Mouse (Mus musculus) common myeloid progenitor, adult 5-6 weeks (primary cell): ENCODE data around the gene Zfp974. TPM values are rescaled to one million over a fixed set of nuclear protein-coding genes. Genes with fewer than 3 reads are reported as not detected.
A peak's percentile ranks its signal among the peaks of the same experiment; 100 is the strongest.
"Not testable (repeated sequence)": the region's sequence is repeated elsewhere in the genome, so short reads cannot be mapped to it uniquely, and the experiment has no call there.

Experiments
- ATAC-seq: replicated peaks from 2 replicates; pipeline ENCODE4 v1.8.0; 2016; ENCODE audit warnings: low read depth, mild to moderate bottlenecking, moderate TSS enrichment, inconsistent platforms; ENCODE audit not compliant: poor library complexity, severe bottlenecking
- total RNA-seq: library from RNA; stranded (forward); fragments of 200-1000, 187-1606 nt; gene quantifications from 2 replicates; pipeline ENCODE4 v1.2.3, GENCODE M21; 2017

The Zfp974 gene
- 3.2 and 5.0 TPM in 2 replicates for total RNA-seq

DNA sequence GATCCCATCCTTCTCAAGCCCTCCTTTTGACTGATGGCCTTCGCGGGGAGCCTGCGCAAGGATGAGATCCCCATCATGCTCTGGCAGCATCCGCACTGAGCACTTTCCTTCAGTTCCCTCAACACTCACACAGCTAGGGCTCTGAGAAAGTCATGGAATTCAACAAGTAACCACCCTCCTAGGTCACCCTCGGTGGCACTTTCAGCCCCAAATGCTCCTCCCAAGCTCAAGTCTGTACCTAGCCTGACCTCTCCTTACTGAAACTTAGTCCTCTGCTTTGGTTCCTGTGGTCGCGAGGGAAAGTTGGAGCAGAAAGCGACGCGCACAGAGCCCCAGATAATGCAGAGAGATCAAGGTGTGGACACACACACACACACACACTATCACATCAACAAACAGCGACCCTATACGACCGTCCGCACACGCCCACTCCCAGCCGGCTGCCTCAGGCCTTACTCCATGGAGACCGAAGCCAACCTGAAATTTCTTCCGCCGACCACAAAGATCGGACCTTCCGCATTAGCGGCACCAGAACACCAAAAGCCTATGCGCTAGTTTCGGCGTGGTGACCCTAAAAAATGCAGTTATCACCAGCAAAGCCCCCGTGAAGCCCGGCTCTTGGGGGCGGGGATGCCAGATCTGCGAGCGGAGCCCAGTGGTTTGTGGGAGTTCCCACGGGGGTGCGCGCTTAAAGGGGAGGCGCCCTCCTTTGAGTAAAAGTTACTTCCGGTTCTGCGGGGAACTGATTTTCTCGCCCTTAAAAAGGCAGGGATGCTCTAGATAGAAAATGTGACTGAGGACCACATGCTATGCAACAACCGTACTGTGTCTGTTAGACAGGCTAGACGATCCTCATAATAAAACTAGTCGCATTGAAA, at the start of gene Zfp974:
Gene Zfp974 (minus strand): TSS at position 643 of the 878 bp plus-strand sequence.
- peak; percentile 87 for ATAC-seq

DNA sequence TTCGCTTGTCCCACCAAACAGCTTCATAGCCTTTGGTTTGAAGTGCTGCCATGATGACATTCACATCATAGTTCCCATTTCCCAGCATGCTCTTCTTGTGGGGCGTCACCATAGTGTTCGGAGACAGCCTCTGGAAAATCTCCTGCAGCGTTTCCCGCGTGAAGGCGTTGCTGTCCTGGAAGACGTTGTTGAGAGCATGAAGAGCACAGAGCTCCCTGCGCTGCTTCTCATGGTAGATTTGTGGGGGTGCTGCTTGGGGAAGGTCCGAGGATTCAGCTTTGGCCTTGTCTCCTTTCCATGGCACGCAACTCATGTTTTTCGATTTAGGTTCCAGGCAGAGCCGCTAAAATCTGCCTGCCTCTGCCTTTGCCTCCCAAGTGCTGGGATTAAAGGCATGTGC, 20.2 kb upstream of the Zfp974 start:
- not testable (repeated sequence) for ATAC-seq

DNA sequence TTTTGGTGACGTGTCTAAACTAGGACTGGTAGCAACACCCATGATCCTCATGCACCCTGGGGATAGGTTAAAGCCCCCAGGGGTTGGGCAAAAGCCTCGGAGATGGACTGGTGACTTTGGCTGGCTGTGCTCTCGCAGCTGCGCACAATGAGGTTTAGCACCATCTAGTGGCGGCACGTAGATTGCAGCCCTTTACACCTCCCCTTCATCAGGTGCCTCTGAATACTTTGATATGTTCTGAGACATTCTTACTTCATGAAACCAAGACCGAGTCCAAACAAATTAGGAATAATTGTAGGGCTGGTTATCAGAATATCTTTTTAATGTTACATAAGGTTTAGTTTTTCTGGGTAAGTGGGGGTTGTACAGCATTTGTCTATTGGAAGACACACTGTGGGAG, 12.6 kb upstream of the Zfp974 start:
- ATAC-seq: not testable (repeated sequence)

DNA sequence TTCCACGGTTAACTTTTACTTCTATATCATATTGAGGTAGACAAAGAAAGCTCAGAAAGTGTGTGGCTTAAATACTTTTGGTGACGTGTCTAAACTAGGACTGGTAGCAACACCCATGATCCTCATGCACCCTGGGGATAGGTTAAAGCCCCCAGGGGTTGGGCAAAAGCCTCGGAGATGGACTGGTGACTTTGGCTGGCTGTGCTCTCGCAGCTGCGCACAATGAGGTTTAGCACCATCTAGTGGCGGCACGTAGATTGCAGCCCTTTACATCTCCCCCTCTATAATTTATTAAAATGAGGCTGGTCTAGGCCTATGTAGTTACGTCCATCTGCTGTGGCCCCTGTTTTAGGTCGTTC, 4.5 kb upstream of the Zfp974 start:
- not testable (repeated sequence) for ATAC-seq

DNA sequence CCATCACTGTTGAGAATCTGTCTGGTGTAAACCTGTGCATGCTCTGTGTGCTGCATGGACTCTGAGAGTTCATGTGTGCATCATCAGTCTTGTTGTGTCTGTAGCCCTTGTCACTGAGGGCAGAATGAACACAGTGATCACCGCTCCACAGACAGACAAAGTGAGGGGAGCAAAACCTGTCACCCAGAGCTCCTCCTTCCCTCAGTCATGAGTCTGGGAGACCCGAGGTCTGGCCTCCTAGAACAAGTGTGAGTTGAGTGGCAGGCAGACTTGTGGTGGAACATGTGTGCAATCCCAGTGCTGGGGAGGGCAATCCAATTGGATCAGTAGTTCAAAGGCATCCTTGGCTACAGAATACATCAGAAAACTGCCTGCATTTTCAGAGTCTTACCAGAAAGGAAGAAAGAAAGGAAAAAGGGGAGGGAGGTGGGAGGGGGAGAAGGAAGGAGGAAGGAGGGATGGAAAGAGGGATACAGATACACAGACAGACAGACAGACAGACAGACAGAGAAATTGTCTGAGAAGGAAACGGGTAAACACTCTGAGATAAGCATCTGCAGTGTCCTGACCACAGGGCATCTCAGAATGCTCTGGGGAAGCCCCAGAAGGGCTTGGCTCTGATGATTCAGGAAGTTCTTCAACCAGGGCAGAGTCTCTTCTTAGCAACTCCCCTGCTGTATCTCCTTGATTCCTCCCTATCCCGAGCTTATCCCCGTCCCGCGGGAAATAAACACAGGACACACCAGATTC, 4.0 kb upstream of the Zfp974 start:
- ATAC-seq: peak; percentile 96

DNA sequence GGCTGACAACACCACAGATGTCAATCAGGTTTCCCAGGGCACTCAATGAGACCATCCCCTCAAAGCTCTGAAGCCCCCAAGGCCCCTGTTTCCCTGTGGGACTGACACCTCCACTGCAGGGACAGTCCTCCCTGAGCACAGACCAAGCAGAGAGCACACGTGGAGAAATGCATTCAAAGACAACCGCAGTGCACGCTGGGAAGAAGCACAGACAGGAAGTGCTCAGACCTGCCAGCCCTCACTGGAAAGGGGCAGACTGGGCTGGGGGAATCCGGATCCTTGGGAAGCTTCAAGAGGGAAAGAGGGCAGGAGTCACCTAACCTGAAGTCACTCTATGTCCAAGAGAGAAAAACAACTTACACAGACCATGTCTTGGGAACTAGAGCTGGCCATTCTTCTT, 2.2 kb downstream of the Zfp974 start:
- not testable (repeated sequence) for ATAC-seq

DNA sequence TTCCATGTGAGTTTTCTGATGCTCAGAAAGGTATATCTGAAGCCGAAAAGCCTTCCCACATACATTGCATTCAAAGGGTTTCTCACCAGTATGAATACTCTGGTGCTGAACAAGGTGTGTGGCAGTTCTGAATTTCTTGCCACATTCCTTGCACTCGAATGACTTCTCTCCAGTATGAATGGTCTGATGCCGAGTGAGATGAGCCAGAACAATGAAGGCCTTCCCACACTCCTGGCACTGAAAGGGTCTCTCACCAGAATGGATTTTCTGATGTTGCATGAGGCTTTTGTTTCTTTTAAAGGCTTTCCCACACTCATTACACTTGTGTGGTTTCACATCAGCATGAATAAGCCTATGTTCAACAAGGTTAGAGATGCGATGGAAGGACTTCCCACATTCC, 18.3 kb downstream of the Zfp974 start:
- ATAC-seq: not testable (repeated sequence)

DNA sequence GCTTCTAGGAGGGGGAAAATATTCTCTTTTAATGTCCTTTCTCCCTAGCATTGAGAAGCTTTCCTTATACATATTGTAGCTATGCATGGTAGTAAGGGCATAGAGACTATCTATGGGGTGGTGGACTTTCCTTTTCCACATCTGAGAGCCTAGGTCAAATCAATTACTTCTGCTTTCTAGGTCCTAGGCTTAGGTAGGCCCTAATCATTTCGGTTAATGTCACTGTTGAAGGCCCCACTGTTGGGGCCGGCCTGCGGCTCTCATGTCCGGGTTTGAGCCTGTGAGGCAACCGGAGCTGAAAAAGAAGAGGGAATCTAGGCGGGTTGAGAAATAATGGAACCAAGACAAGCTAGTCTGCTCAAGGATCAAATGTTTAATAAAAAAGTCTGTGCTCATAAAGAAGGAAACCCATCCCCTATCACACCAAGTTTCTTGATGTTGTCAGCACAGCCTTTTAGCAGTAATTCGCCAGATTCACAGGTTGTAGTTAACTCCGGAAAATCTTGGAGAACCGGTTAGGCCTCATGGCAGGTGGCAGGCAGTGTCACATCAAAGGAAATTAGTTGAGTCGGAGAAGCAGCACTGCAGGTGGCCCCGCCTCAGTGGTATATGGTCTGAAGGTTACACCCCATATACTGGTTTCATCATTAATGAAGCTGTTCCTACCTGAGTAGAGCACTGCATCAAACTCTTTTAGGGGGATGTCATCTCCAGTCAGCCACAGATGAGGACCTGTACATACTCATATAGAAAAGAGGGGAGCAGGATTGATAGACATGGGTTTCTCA, 24.0 kb downstream of the Zfp974 start:
- no peak for ATAC-seq

DNA sequence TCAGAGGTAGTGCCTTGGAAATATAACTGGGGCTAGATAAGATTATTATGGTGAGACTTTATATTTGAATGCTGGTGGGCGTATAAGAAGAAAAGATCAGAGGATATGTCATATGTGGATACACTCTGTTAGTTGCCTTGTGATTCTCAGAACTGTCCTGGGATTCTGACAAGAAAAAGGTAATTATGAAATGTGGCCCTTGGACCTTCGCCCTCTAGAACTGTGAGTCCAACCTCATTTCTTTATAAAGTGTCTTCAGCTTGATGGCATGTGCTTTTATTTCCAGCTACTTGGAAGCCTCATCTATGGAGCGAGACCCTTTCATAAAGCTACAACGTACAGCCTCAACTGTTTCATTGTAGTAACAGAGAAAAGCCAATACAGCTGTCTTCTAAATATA, 28.7 kb downstream of the Zfp974 start:
- ATAC-seq: no peak

DNA sequence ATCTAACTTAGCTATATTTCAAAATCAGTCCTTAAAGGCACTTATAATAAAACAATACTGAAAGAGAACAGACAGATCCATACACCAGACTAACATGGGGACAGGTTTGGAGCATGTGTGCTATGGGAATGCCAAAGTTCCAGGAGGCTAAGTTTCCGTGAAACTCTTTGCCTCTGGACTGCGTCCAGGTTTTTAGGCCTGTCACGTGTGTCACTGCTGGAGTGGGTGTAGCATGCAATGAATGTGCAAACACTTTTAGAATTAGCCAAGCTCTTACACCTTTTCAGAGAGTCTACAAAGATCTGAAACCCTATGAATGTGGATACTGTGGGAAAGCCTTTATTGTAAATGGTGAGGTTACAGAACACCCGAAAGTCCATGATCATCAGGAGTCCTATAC, 47.5 kb downstream of the Zfp974 start:
- no peak for ATAC-seq

DNA sequence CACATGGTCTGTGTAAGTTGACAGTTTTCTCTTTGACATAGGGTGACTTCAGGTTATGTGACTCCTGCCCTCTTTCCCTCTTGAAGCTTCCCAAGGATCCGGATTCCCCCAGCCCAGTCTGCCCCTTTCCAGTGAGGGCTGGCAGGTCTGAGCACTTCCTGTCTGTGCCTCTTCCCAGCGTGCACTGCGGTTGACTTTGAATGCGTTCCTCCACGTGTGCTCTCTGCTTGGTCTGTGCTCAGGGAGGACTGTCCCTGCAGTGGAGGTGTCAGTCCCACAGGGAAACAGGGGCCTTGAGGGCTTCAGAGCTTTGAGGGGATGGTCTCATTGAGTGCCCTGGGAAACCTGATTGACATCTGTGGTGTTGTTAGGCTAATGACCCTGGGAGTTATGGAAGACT, 66.7 kb downstream of the Zfp974 start:
- ATAC-seq: not testable (repeated sequence)

DNA sequence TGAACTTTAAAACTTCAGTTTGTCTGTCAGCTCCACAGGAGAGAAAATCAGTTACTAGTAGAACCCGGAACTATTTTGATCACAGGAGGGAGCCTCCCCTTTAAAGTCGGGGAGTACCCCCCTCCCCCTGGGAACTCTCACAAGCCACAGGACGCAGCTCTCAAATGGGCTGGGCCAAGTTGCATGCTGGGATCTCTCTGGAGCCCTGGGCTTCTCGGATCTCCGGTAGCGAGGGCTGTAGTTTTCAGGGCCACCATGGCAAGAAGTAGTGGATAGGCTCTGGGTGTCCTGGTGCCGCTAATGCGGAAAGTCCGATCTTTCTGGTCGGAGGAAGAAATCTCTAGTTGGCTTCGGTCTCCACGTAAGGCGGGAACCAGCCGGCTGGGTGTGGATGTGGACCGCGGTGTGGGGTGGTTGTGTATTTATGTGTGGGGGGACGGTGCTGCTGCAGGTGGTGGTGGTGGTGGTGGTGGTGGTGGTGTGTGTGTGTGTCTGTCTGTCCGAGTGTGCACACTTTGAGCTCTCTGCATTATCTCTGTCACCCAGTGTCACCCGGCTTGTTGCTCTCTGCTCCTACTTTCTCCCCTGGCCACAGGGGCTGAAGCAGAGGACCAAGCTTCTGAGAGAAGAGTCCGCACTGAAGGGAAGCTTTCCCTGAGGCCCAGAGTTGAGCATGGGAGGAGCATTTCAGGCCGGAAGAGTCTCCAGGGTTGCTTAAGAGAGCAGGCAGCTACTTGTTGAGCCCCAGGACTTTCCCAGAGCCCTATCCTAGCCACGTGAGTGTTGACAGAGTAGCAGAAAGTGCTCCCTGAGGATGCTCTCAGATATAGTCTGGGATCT, 68.6 kb downstream of the Zfp974 start:
- peak; percentile 97 for ATAC-seq

DNA sequence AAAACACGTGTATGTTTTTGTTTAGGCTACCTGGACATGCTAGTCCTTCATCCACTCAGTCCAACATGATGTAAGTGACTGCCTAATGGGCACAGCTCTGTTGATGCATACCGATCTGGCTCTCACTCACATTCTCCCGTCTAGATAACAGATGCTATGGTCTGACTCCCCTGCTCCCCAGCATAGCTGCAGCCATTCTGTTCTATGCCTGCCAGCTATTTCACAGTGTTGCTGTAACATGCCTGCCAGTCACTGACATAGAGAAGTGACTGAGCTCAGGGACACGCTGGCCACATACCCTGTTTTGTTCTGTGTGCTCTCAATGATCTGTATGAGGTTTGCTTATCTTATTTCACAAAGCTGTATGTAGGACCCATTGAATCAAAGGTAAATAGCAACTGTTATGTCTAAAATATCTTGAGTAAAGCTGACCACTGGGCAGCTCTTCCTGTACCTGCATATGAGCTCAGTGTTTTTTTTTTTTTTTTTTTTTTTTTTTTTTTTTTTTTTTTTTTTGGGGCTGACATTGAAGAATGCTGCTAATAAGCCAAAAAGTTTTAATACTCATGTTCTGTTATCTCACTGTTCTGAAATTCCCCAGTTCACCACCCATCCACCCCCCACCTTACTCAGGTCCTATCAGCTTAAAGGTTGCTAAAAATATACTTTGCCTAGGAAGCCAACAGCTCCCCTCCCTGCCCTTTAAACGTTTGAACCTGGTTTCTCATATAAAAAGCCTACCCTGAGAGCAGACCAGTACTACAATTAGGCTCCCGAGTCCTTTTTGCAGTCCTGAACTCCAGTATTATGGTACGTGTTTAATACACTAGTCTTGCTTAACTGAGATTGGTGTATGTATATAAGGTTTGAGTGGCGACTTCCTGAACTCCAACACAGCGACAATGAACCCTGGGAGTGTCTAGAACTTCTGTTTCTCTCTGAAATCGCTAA, 69.7 kb downstream of the Zfp974 start:
- ATAC-seq: peak; percentile 37

Other genes with a start within 250 kb of the Zfp974 start
- gene Zfp607b, start 240.1 kb downstream of the Zfp974 start, total RNA-seq: 0.63 and 0.73 TPM in 2 replicates
- gene Zfp60, start 198.1 kb downstream of the Zfp974 start, total RNA-seq: 12.5 and 13.2 TPM in 2 replicates
- 6.7 and 9.8 TPM in 2 replicates for gene Zfp626, start 122.3 kb downstream of the Zfp974 start, total RNA-seq
- gene Zfp59, start 90.9 kb downstream of the Zfp974 start, total RNA-seq: 5.0 and 8.3 TPM in 2 replicates
- gene Zfp607a, start 71.9 kb downstream of the Zfp974 start, total RNA-seq: 11.0 and 15.0 TPM in 2 replicates
- gene Zfp780b, start 49.7 kb upstream of the Zfp974 start, total RNA-seq: 18.2 and 18.6 TPM in 2 replicates
- gene Zfp850, start 84.7 kb upstream of the Zfp974 start, total RNA-seq: 11.0 and 24.0 TPM in 2 replicates
- 144 and 150 TPM in 2 replicates for gene Psmc4, start 120.6 kb upstream of the Zfp974 start, total RNA-seq
- gene Fcgbp, start 141.8 kb upstream of the Zfp974 start, total RNA-seq: not detected in 2 replicates
- gene 9530053A07Rik, start 200.0 kb upstream of the Zfp974 start, total RNA-seq: not detected in 2 replicates
- gene Fbl, start 240.2 kb upstream of the Zfp974 start, total RNA-seq: 193 and 260 TPM in 2 replicates